Mouse (Mus musculus): ENCODE data around the gene Olfr55. TPM values are rescaled to one million over a fixed set of nuclear protein-coding genes. Genes with fewer than 3 reads are reported as not detected.
"Not testable (repeated sequence)": the region's sequence is repeated elsewhere in the genome, so short reads cannot be mapped to it uniquely, and the experiment has no call there.

Gene Olfr55
- not detected in 2 replicates for polyA plus RNA-seq (2014; fragmentation: Nextera tagmentation; extraction: Ambion mirVana)

DNA sequence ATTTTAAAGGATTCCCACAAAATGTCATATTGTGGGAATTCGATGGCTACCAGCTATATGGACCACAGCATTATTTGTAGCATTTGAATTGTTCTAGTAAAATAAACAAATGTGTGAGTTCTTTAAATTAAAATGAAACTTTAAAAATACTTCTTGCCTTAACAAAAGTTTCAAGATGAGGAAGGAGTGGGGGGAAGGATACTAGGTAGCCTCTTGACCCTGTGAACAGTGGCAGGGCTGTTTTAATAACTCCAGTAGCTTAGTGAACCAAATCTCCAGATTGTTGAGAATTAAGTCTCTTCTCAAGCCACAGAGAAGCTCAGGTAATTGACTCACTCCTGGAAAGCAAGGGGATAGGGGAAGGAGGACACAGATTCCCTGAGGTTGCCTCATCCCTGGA, at the start of gene Olfr55:
TSS of gene Olfr55 (plus strand) at position 301 of the 400 bp plus-strand sequence.
- H3K4me2 ChIP-seq (ENCODE audit: low read length); ATAC-seq; DNase-seq (ENCODE audit: low spot score); H3K36me3 ChIP-seq (ENCODE audit: control insufficient read depth, insufficient read depth, low read length); H3K9ac ChIP-seq (ENCODE audit: low read length); H3K9me3 ChIP-seq (replicated peaks; ENCODE audit: control insufficient read depth, low read length); H3K27me3 ChIP-seq (replicated peaks; ENCODE audit: control insufficient read depth, insufficient read depth, low read length); H3K4me3 ChIP-seq (ENCODE audit: low read depth, low read length); H3K4me1 ChIP-seq (ENCODE audit: control insufficient read depth, insufficient read depth, low read length); H3K27ac ChIP-seq (ENCODE audit: low read depth, low read length): not testable (repeated sequence)
- 80% methylated on average over 1 of the region's 1 CpGs for WGBS

DNA sequence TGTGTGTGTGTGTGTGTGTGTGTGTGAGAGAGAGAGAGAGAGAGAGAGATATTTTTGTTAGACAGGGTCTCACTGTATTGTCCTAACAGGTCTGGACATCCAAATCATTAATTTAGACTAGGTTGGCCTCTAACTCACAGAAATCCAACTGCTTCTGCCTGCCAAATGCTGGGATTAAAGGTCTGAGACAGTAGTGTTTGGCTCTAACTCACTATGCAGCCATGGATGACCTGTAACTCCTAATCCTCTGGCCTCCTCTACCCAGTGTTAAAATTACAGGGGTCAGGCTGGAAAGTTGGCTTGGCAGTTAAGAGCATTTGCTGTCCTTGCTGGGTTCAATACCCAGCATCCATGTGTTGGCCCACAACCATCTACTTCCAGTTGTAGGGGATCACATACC, 43.7 kb upstream of the Olfr55 start:
- Histone ChIP-seq H3K4me3 (ENCODE audit: low read depth, low read length) (no peak overlapping the region), H3K4me2 (ENCODE audit: low read length) (no peak overlapping the region), H3K36me3 (ENCODE audit: control insufficient read depth, insufficient read depth, low read length) (no peaks in the 10 kb centered on the region), H3K4me1 (ENCODE audit: control insufficient read depth, insufficient read depth, low read length) (no peaks in the 10 kb centered on the region), H3K27ac (ENCODE audit: low read depth, low read length) (no peak overlapping the region), H3K9ac (ENCODE audit: low read length) (no peak overlapping the region), H3K27me3 (replicated peaks; ENCODE audit: control insufficient read depth, insufficient read depth, low read length) (no peaks in the 10 kb centered on the region), H3K9me3 (replicated peaks; ENCODE audit: control insufficient read depth, low read length) (no peaks in the 10 kb centered on the region)
- DNase-seq (ENCODE audit: low spot score) (no peak), ATAC-seq (no peak)

GRCm38 (mm10) chr17:33126257-33126656, 42.0 kb upstream of the Olfr55 start:
- H3K9me3 ChIP-seq (replicated peaks; ENCODE audit: control insufficient read depth, low read length), result no peaks in the 10 kb centered on the region
- H3K27me3 ChIP-seq (replicated peaks; ENCODE audit: control insufficient read depth, insufficient read depth, low read length), result no peaks in the 10 kb centered on the region
- 63% methylated on average over 2 of the region's 2 CpGs for WGBS
- ATAC-seq (no peak), DNase-seq (ENCODE audit: low spot score) (no peak)
- H3K27ac ChIP-seq (ENCODE audit: low read depth, low read length), result no peak overlapping the region
- H3K4me1 ChIP-seq (ENCODE audit: control insufficient read depth, insufficient read depth, low read length), result no peaks in the 10 kb centered on the region
- no peaks in the 10 kb centered on the region for H3K36me3 ChIP-seq (ENCODE audit: control insufficient read depth, insufficient read depth, low read length)
- H3K4me3 ChIP-seq (ENCODE audit: low read depth, low read length), result no peak overlapping the region
- H3K9ac ChIP-seq (ENCODE audit: low read length), result no peak overlapping the region
- H3K4me2 ChIP-seq (ENCODE audit: low read length), result no peak overlapping the region

GRCm38 (mm10) chr17:33139261-33139820, 28.9 kb upstream of the Olfr55 start, which contains the start of gene Morc2b:
TSS of gene Morc2b (minus strand) at chr17:33139683.
- H3K9me3 ChIP-seq (replicated peaks; ENCODE audit: control insufficient read depth, low read length), result no peaks in the 10 kb centered on the region
- H3K27ac ChIP-seq (ENCODE audit: low read depth, low read length), result no peak within 1 kb of the TSS
- no peak within 1 kb of the TSS for H3K9ac ChIP-seq (ENCODE audit: low read length)
- WGBS, result 75% methylated on average over 18 of the region's 18 CpGs
- DNase-seq (ENCODE audit: low spot score) (no peak), ATAC-seq (no peak)
- H3K4me1 ChIP-seq (ENCODE audit: control insufficient read depth, insufficient read depth, low read length), result no peaks in the 10 kb centered on the region
- H3K4me2 ChIP-seq (ENCODE audit: low read length), result no peak within 1 kb of the TSS
- no peaks in the 10 kb centered on the region for H3K27me3 ChIP-seq (replicated peaks; ENCODE audit: control insufficient read depth, insufficient read depth, low read length)
- no peak within 1 kb of the TSS for H3K4me3 ChIP-seq (ENCODE audit: low read depth, low read length)
- no peaks in the 10 kb centered on the region for H3K36me3 ChIP-seq (ENCODE audit: control insufficient read depth, insufficient read depth, low read length)

DNA sequence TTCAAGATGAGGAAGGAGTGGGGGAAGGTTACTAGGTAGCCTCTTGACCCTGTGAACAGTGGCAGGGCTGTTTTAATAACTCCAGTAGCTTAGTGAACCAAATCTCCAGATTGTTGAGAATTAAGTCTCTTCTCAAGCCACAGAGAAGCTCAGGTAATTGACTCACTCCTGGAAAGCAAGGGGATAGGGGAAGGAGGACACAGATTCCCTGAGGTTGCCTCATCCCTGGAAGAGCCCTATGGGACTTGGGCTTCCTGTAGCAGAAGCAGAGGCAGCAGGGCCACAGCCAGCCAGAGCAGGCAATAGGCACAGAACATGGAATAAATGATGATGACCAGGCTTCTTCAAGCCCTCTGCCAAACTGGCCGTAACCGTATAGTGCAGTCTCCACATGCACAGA, 22.8 kb downstream of the Olfr55 start, which contains the start of gene Olfr239:
TSS of gene Olfr239 (plus strand) at position 301 of the 400 bp plus-strand sequence.
- H3K4me3 ChIP-seq (ENCODE audit: low read depth, low read length); H3K9ac ChIP-seq (ENCODE audit: low read length); H3K9me3 ChIP-seq (replicated peaks; ENCODE audit: control insufficient read depth, low read length); H3K27ac ChIP-seq (ENCODE audit: low read depth, low read length); DNase-seq (ENCODE audit: low spot score); H3K27me3 ChIP-seq (replicated peaks; ENCODE audit: control insufficient read depth, insufficient read depth, low read length); ATAC-seq; H3K36me3 ChIP-seq (ENCODE audit: control insufficient read depth, insufficient read depth, low read length); H3K4me1 ChIP-seq (ENCODE audit: control insufficient read depth, insufficient read depth, low read length); H3K4me2 ChIP-seq (ENCODE audit: low read length): not testable (repeated sequence)
- no CpG with 5 or more reads among the region's 2 CpGs for WGBS

DNA sequence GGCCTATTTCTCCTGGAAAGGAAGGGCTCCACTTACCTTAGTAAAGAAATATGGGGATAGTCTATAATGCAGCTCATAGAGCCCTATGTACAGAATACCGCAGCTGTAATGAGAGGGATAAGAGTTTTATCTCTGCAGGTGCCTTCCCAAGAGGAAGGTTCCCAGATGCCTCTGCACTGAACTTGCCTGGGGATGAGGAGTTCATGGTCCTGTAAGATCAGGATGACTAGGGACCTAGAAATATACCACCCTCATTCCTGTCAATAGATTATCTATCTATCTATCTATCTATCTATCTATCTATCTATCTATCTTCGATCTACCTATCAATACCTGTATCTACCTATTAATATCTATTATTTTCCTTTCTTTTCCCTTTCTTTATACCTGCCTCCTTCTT, 53.3 kb downstream of the Olfr55 start, which contains the start of gene Olfr1564:
TSS of gene Olfr1564 (minus strand) at position 101 of the 400 bp plus-strand sequence.
- H3K9me3 ChIP-seq (replicated peaks; ENCODE audit: control insufficient read depth, low read length), result no peaks in the 10 kb centered on the region; the same call in 1 of the 2 replicates
- H3K4me3 ChIP-seq (ENCODE audit: low read depth, low read length), result no peak within 1 kb of the TSS
- no peak within 1 kb of the TSS for H3K27ac ChIP-seq (ENCODE audit: low read depth, low read length)
- no peaks in the 10 kb centered on the region for H3K36me3 ChIP-seq (ENCODE audit: control insufficient read depth, insufficient read depth, low read length)
- no peaks in the 10 kb centered on the region for H3K27me3 ChIP-seq (replicated peaks; ENCODE audit: control insufficient read depth, insufficient read depth, low read length)
- DNase-seq (ENCODE audit: low spot score) (no peak), ATAC-seq (no peak)
- H3K4me1 ChIP-seq (ENCODE audit: control insufficient read depth, insufficient read depth, low read length), result no peaks in the 10 kb centered on the region
- no peak within 1 kb of the TSS for H3K4me2 ChIP-seq (ENCODE audit: low read length)
- 83% methylated on average over 2 of the region's 2 CpGs for WGBS
- H3K9ac ChIP-seq (ENCODE audit: low read length), result no peak within 1 kb of the TSS

Other genes with a start within 250 kb of the Olfr55 start
- 3.6 and 4.5 TPM in 2 replicates for gene Cyp4f13, start 221.0 kb upstream of the Olfr55 start, polyA plus RNA-seq (2014; fragmentation: Nextera tagmentation; extraction: Ambion mirVana)
- 12.1 and 12.7 TPM in 2 replicates for gene Zfp472, start 202.6 kb upstream of the Olfr55 start, polyA plus RNA-seq (2014; fragmentation: Nextera tagmentation; extraction: Ambion mirVana)
- 17.5 and 20.0 TPM in 2 replicates for gene Zfp952, start 175.3 kb upstream of the Olfr55 start, polyA plus RNA-seq (2014; fragmentation: Nextera tagmentation; extraction: Ambion mirVana)
- gene Zfp763, start 135.0 kb upstream of the Olfr55 start, polyA plus RNA-seq (2014; fragmentation: Nextera tagmentation; extraction: Ambion mirVana), result 25.5 and 29.9 TPM in 2 replicates
- gene 4921501E09Rik, start 100.4 kb upstream of the Olfr55 start, polyA plus RNA-seq (2014; fragmentation: Nextera tagmentation; extraction: Ambion mirVana), result not detected in 2 replicates
- gene Zfp563, start 79.1 kb upstream of the Olfr55 start, polyA plus RNA-seq (2014; fragmentation: Nextera tagmentation; extraction: Ambion mirVana), result 24.4 and 26.6 TPM in 2 replicates
- 0.22 TPM in 1 of 2 replicates, not detected in the other for gene Morc2b, start 28.8 kb upstream of the Olfr55 start, polyA plus RNA-seq (2014; fragmentation: Nextera tagmentation; extraction: Ambion mirVana)
- gene Olfr239, start 22.9 kb downstream of the Olfr55 start, polyA plus RNA-seq (2014; fragmentation: Nextera tagmentation; extraction: Ambion mirVana), result not detected in 2 replicates
- not detected in 2 replicates for gene Olfr1564, start 53.2 kb downstream of the Olfr55 start, polyA plus RNA-seq (2014; fragmentation: Nextera tagmentation; extraction: Ambion mirVana)
- 28.7 and 29.8 TPM in 2 replicates for gene Zfp955a, start 86.7 kb downstream of the Olfr55 start, polyA plus RNA-seq (2014; fragmentation: Nextera tagmentation; extraction: Ambion mirVana)
- 0.04 TPM in 1 of 2 replicates, not detected in the other for gene Olfr63, start 96.2 kb downstream of the Olfr55 start, polyA plus RNA-seq (2014; fragmentation: Nextera tagmentation; extraction: Ambion mirVana)
- gene Zfp955b, start 121.1 kb downstream of the Olfr55 start, polyA plus RNA-seq (2014; fragmentation: Nextera tagmentation; extraction: Ambion mirVana), result 14.0 and 15.3 TPM in 2 replicates
- 33.4 and 38.3 TPM in 2 replicates for gene Zfp81, start 190.4 kb downstream of the Olfr55 start, polyA plus RNA-seq (2014; fragmentation: Nextera tagmentation; extraction: Ambion mirVana)
- 21.1 and 23.3 TPM in 2 replicates for gene Zfp101, start 226.2 kb downstream of the Olfr55 start, polyA plus RNA-seq (2014; fragmentation: Nextera tagmentation; extraction: Ambion mirVana)

Data from forebrain, embryonic 14.5 days (tissue).